Mouse (Mus musculus) neural tube, embryonic 11.5 days (tissue): ENCODE data around the gene Ahcyl1. TPM values are rescaled to one million over a fixed set of nuclear protein-coding genes. Genes with fewer than 3 reads are reported as not detected.

Source experiments
- ATAC-seq: fragments of 200-750 bp; cut with Nextera tagmentation; 2 replicates; pipeline ENCODE4 v1.8.0; 2017; ENCODE audit warnings: moderate number of reproducible peaks, mild to moderate bottlenecking, moderate TSS enrichment, moderate library complexity; ENCODE audit not compliant: insufficient read depth, low FRiP score, low TSS enrichment
- DNase-seq: peaks from one replicate; pipeline ENCODE4 v3.0.0-alpha.2; 2015; ENCODE audit warnings: low spot score
- H3K27ac ChIP-seq: fragments of 300-500 bp; sonication (generic); 2 replicates; pipeline ENCODE4 v1.5.1; 2014; ENCODE audit warnings: low read depth, mild to moderate bottlenecking, low read length
- H3K27me3 ChIP-seq: fragments of 300-500 bp; sonication (generic); 2 replicates; pipeline ENCODE4 v1.6.1; 2014; ENCODE audit warnings: mild to moderate bottlenecking, low read length, mixed read lengths; ENCODE audit not compliant: control insufficient read depth, insufficient read depth
- H3K36me3 ChIP-seq: fragments of 300-500 bp; sonication (generic); 2 replicates; pipeline ENCODE4 v1.6.1; 2014; ENCODE audit warnings: mild to moderate bottlenecking, low read length, moderate library complexity, mixed read lengths; ENCODE audit not compliant: control insufficient read depth, insufficient read depth
- H3K4me1 ChIP-seq: fragments of 300-500 bp; sonication (generic); 2 replicates; pipeline ENCODE4 v1.6.1; 2014; ENCODE audit warnings: low read length, mixed read lengths; ENCODE audit not compliant: control insufficient read depth, insufficient read depth
- H3K4me2 ChIP-seq: fragments of 300-500 bp; sonication (generic); 2 replicates; pipeline ENCODE4 v1.6.1; 2014; ENCODE audit warnings: low read depth, mild to moderate bottlenecking, moderate library complexity
- H3K4me3 ChIP-seq: fragments of 300-500 bp; sonication (generic); 2 replicates; pipeline ENCODE4 v1.5.1; 2014; ENCODE audit warnings: low read depth, low read length
- H3K9ac ChIP-seq: fragments of 300-500 bp; sonication (generic); 2 replicates; pipeline ENCODE4 v1.6.1; 2014; ENCODE audit warnings: mild to moderate bottlenecking, low read length
- H3K9me3 ChIP-seq: fragments of 300-500 bp; sonication (generic); 2 replicates; pipeline ENCODE4 v1.6.1; 2016; ENCODE audit warnings: low read length; ENCODE audit not compliant: control insufficient read depth
- WGBS: fragments of 180-500 bp; shearing (Covaris S2); extraction: QIAGEN DNeasy Blood & Tissue Kit; methylation state at CpG from one replicate; pipeline ENCODE4 v1.1.7; 2014; 5-methylcytosine and 5-hydroxymethylcytosine counted together
- polyA plus RNA-seq: library from polyadenylated mRNA; unstranded; fragments of >200 nt; fragmentation: Nextera tagmentation; extraction: Ambion mirVana; gene quantifications from 2 replicates; pipeline ENCODE4 v1.2.1, GENCODE M21; 2014

Ahcyl1 gene
- polyA plus RNA-seq, 1 experiment from 2014 or later: 127 TPM

GRCm38 (mm10) chr3:107680790-107681576 lies 15.4 kb downstream of the Ahcyl1 start:
- ATAC-seq (no peak), DNase-seq (no peak)
- no peak overlapping the region for H3K9ac ChIP-seq
- H3K27me3 ChIP-seq: no peaks in the 10 kb centered on the region
- no peak overlapping the region for H3K27ac ChIP-seq
- no peak overlapping the region for H3K4me3 ChIP-seq
- H3K4me2 ChIP-seq: no peak overlapping the region
- 0 out of 2 replicates have a peak, but pooled peaks cover 4% of the 10 kb centered on the region for H3K4me1 ChIP-seq
- 53% methylated on average over 7 of the region's 7 CpGs for WGBS
- peaks cover under 1% of the 10 kb centered on the region; the same call in 1 of the 2 replicates for H3K36me3 ChIP-seq
- H3K9me3 ChIP-seq: no peaks in the 10 kb centered on the region

GRCm38 (mm10) chr3:107671509-107671908 lies 24.9 kb downstream of the Ahcyl1 start:
- H3K27me3 ChIP-seq: no peaks in the 10 kb centered on the region
- H3K4me3 ChIP-seq: no peak overlapping the region
- DNase-seq: no peak
- no peaks in the 10 kb centered on the region for H3K9me3 ChIP-seq
- H3K4me2 ChIP-seq: no peak overlapping the region
- no peak for ATAC-seq
- 94% methylated on average over 2 of the region's 2 CpGs for WGBS
- no peaks in the 10 kb centered on the region for H3K4me1 ChIP-seq
- no peak overlapping the region for H3K9ac ChIP-seq
- peaks cover 11% of the 10 kb centered on the region for H3K36me3 ChIP-seq
- no peak overlapping the region for H3K27ac ChIP-seq

GRCm38 (mm10) chr3:107670500-107670899 lies 25.9 kb downstream of the Ahcyl1 start:
- WGBS: 95% methylated on average over 4 of the region's 4 CpGs
- no peak for DNase-seq
- no peaks in the 10 kb centered on the region for H3K9me3 ChIP-seq
- peaks cover 13% of the 10 kb centered on the region for H3K36me3 ChIP-seq
- no peak overlapping the region for H3K27ac ChIP-seq
- H3K4me2 ChIP-seq: no peak overlapping the region
- H3K4me3 ChIP-seq: no peak overlapping the region
- H3K4me1 ChIP-seq: no peaks in the 10 kb centered on the region
- no peak for ATAC-seq
- H3K9ac ChIP-seq: no peak overlapping the region
- H3K27me3 ChIP-seq: no peaks in the 10 kb centered on the region

GRCm38 (mm10) chr3:107668786-107669185 lies 27.6 kb downstream of the Ahcyl1 start:
- H3K4me2 ChIP-seq: no peak overlapping the region
- H3K9me3 ChIP-seq: no peaks in the 10 kb centered on the region
- no peak overlapping the region for H3K9ac ChIP-seq
- no peak overlapping the region for H3K4me3 ChIP-seq
- DNase-seq (no peak), ATAC-seq (no peak)
- peaks cover 17% of the 10 kb centered on the region for H3K36me3 ChIP-seq
- no peaks in the 10 kb centered on the region for H3K27me3 ChIP-seq
- no peaks in the 10 kb centered on the region for H3K4me1 ChIP-seq
- H3K27ac ChIP-seq: no peak overlapping the region
- 87% methylated on average over 7 of the region's 7 CpGs for WGBS

- Histone ChIP-seq H3K4me2 (no peak overlapping the region), H3K27ac (no peak overlapping the region), H3K27me3 (no peaks in the 10 kb centered on the region), H3K36me3 (peaks cover 22% of the 10 kb centered on the region), H3K9ac (no peak overlapping the region), H3K4me3 (no peak overlapping the region), H3K4me1 (no peaks in the 10 kb centered on the region), H3K9me3 (no peaks in the 10 kb centered on the region)
- ATAC-seq: no peak
- whole genome bisulfite sequencing: 89% methylated on average over 6 of the region's 6 CpGs
- DNase-seq: no peak
Measured at GRCm38 (mm10) chr3:107667426-107667825, 28.9 kb downstream of the Ahcyl1 start.

GRCm38 (mm10) chr3:107664641-107665040 lies 31.7 kb downstream of the Ahcyl1 start:
- Histone ChIP-seq H3K9me3 (no peaks in the 10 kb centered on the region), H3K27ac (no peak overlapping the region), H3K4me3 (no peak overlapping the region), H3K9ac (no peak overlapping the region), H3K4me2 (no peak overlapping the region), H3K4me1 (no peaks in the 10 kb centered on the region), H3K27me3 (no peaks in the 10 kb centered on the region), H3K36me3 (peaks cover 24% of the 10 kb centered on the region)
- whole genome bisulfite sequencing: 89% methylated on average over 1 of the region's 1 CpGs
- ATAC-seq (no peak), DNase-seq (no peak)

- DNase-seq (no peak), ATAC-seq (no peak)
- Histone ChIP-seq H3K4me1 (no peaks in the 10 kb centered on the region), H3K4me2 (no peak overlapping the region), H3K9ac (no peak overlapping the region), H3K9me3 (no peaks in the 10 kb centered on the region), H3K4me3 (no peak overlapping the region), H3K36me3 (peaks cover 7% of the 10 kb centered on the region), H3K27me3 (no peaks in the 10 kb centered on the region), H3K27ac (no peak overlapping the region)
- WGBS: 96% methylated on average over 1 of the region's 1 CpGs
Measured at GRCm38 (mm10) chr3:107659000-107659399, 37.4 kb downstream of the Ahcyl1 start.

- no peaks in the 10 kb centered on the region for H3K9me3 ChIP-seq
- H3K4me1 ChIP-seq: no peaks in the 10 kb centered on the region
- DNase-seq (no peak), ATAC-seq (no peak)
- H3K4me3 ChIP-seq: no peak overlapping the region
- H3K27me3 ChIP-seq: no peaks in the 10 kb centered on the region
- 84% methylated on average over 4 of the region's 4 CpGs for WGBS
- no peak overlapping the region for H3K9ac ChIP-seq
- H3K36me3 ChIP-seq: peaks cover 2% of the 10 kb centered on the region
- no peak overlapping the region for H3K4me2 ChIP-seq
- H3K27ac ChIP-seq: no peak overlapping the region
Measured at GRCm38 (mm10) chr3:107656888-107657287, 39.5 kb downstream of the Ahcyl1 start.

- H3K4me1 ChIP-seq: no peaks in the 10 kb centered on the region
- peaks cover 2% of the 10 kb centered on the region for H3K36me3 ChIP-seq
- no peak for ATAC-seq
- no peaks in the 10 kb centered on the region for H3K27me3 ChIP-seq
- no peaks in the 10 kb centered on the region for H3K9me3 ChIP-seq
- DNase-seq: no peak
- no peak overlapping the region for H3K4me2 ChIP-seq
- whole genome bisulfite sequencing: 96% methylated on average over 2 of the region's 2 CpGs
- H3K4me3 ChIP-seq: no peak overlapping the region
- H3K9ac ChIP-seq: no peak overlapping the region
- no peak overlapping the region for H3K27ac ChIP-seq
Measured at GRCm38 (mm10) chr3:107656151-107656550, 40.2 kb downstream of the Ahcyl1 start.
